Mouse (Mus musculus) MEL (cell line): ENCODE results near the gene T2. TPM values are rescaled to one million over a fixed set of nuclear protein-coding genes. Genes with fewer than 3 reads are reported as not detected.

Source experiments
- DNase-seq: peaks from one replicate; pipeline ENCODE4 v3.0.0; 2011; ENCODE audit warnings: low read depth, low spot score
- H3K27ac ChIP-seq: 2 replicates; pipeline ENCODE4 v1.5.1; 2012; ENCODE audit warnings: low read depth, mild to moderate bottlenecking, control low read depth, low read length, moderate library complexity; ENCODE audit not compliant: control insufficient read depth
- H3K27me3 ChIP-seq, 2 experiments: fragments of 150-350 bp in 1 of 2; sonication (generic) in 1 of 2; 2 replicates each; pipeline ENCODE4 v1.6.1; 2012; ENCODE audit warnings: low read length in 2 of 2, mild to moderate bottlenecking in 2 of 2, improper control_type of control experiment in 1 of 2, moderate library complexity in 1 of 2; ENCODE audit not compliant: insufficient read depth in 2 of 2, control insufficient read depth in 1 of 2
- H3K36me3 ChIP-seq, 2 experiments: 2 replicates each; pipeline ENCODE4 v1.6.1; 2012 to 2014; ENCODE audit warnings: low read length in 2 of 2, improper control_type of control experiment in 1 of 2, inconsistent platforms in 1 of 2, mild to moderate bottlenecking in 1 of 2; ENCODE audit not compliant: insufficient read depth in 2 of 2, control insufficient read depth in 1 of 2
- H3K4me1 ChIP-seq, 2 experiments: fragments of 150-350 bp in 1 of 2; sonication (generic) in 1 of 2; 2 replicates each; pipeline ENCODE4 v1.6.1; 2012; ENCODE audit warnings: low read length in 2 of 2, improper control_type of control experiment in 1 of 2, mild to moderate bottlenecking in 1 of 2; ENCODE audit not compliant: insufficient read depth in 2 of 2, control insufficient read depth in 1 of 2
- H3K4me3 ChIP-seq, 2 experiments: fragments of 150-350 bp in 1 of 2; sonication (generic) in 1 of 2; 2 replicates each; pipeline ENCODE4 v1.5.1; 2012; ENCODE audit warnings: low read depth in 2 of 2, low read length in 2 of 2, mild to moderate bottlenecking in 2 of 2, moderate library complexity in 2 of 2, control low read depth in 1 of 2, improper control_type of control experiment in 1 of 2; ENCODE audit not compliant: control insufficient read depth in 1 of 2, insufficient read depth in 1 of 2
- H3K79me2 ChIP-seq: 2 replicates; pipeline ENCODE4 v1.6.1; 2012; ENCODE audit warnings: mild to moderate bottlenecking, low read length, moderate library complexity; ENCODE audit not compliant: control insufficient read depth, poor library complexity, insufficient read depth
- H3K9ac ChIP-seq: 2 replicates; pipeline ENCODE4 v1.6.1; 2012; ENCODE audit warnings: low read depth, mild to moderate bottlenecking, control low read depth, low read length, moderate library complexity; ENCODE audit not compliant: control insufficient read depth, poor library complexity, severe bottlenecking
- H3K9me3 ChIP-seq: fragments of 150-350 bp; sonication (generic); replicated peaks from 2 replicates; pipeline ENCODE4 v1.6.1; 2012; ENCODE audit warnings: mild to moderate bottlenecking, low read length, improper control_type of control experiment, moderate library complexity; ENCODE audit not compliant: insufficient read depth
- CHD2 ChIP-seq: IDR thresholded peaks from 2 replicates; pipeline ENCODE4 v1.6.1; 2011; ENCODE audit warnings: low read length, improper control_type of control experiment
- CTCF ChIP-seq, 3 experiments: IDR thresholded peaks in 2 of 3; conservative IDR thresholded peaks in 1 of 3; 2 replicates each; pipeline ENCODE4 v1.5.1; 2011 to 2012; ENCODE audit warnings: low read length in 3 of 3, low read depth in 2 of 3, mild to moderate bottlenecking in 2 of 3, improper control_type of control experiment in 1 of 3, inconsistent platforms in 1 of 3, mixed read lengths in 1 of 3, moderate library complexity in 1 of 3; ENCODE audit not compliant: control insufficient read depth in 1 of 3, insufficient read depth in 1 of 3, poor library complexity in 1 of 3, severe bottlenecking in 1 of 3
- NRF1 ChIP-seq: IDR thresholded peaks from 2 replicates; pipeline ENCODE4 v1.6.1; 2014; ENCODE audit warnings: low read depth, mild to moderate bottlenecking, inconsistent platforms, low read length, improper control_type of control experiment, moderate library complexity; ENCODE audit not compliant: poor library complexity, insufficient read depth, severe bottlenecking
- RAD21 ChIP-seq: IDR thresholded peaks from 2 replicates; pipeline ENCODE4 v1.6.1; 2011; ENCODE audit warnings: mild to moderate bottlenecking, low read depth, low read length, improper control_type of control experiment
- SMC3 ChIP-seq: IDR thresholded peaks from 2 replicates; pipeline ENCODE4 v1.6.1; 2011; ENCODE audit warnings: low read depth, low read length, improper control_type of control experiment
- TBP ChIP-seq: IDR thresholded peaks from 2 replicates; pipeline ENCODE4 v1.8.0; 2011; ENCODE audit warnings: low read depth, low read length, improper control_type of control experiment
- ZC3H11A ChIP-seq: IDR thresholded peaks from 2 replicates; pipeline ENCODE4 v1.6.1; 2012; ENCODE audit warnings: low read depth, mild to moderate bottlenecking, inconsistent platforms, low read length, improper control_type of control experiment
- polyA plus RNA-seq, 2 experiments: library from polyadenylated mRNA; stranded (reverse) in 1 of 2; unstranded in 1 of 2; fragments of >175 nt in 1 of 2; fragments of >200 nt in 1 of 2; gene quantifications; 2 replicates each; pipeline versions ENCODE4 v1.2.1 to v1.2.4; 2012; ENCODE audit warnings: low replicate concordance in 2 of 2, low read depth in 1 of 2; ENCODE audit not compliant: insufficient read length in 2 of 2, insufficient read depth in 1 of 2, missing spikeins in 1 of 2
- total RNA-seq: library from RNA; depleted of rRNA; stranded (reverse); fragments of 300-350 nt; gene quantifications from 2 replicates; pipeline ENCODE4 v1.2.3, GENCODE M21; 2012; rRNA removed

The T2 gene
- total and polyA plus RNA-seq, 3 experiments, result 0.15 TPM; not detected in 2

GRCm38 (mm10) chr17:8468716-8469344 lies 113.0 kb downstream of the T2 start:
- Histone ChIP-seq H3K27me3 (peaks cover 5 to 23% of the 10 kb centered on the region in 2 experiments), H3K79me2 (no peaks in the 10 kb centered on the region), H3K27ac (no peak overlapping the region), H3K9ac (no peak overlapping the region), H3K4me3 (no peak overlapping the region), H3K4me1 (no peaks in the 10 kb centered on the region), H3K9me3 (no peaks in the 10 kb centered on the region), H3K36me3 (no peaks in the 10 kb centered on the region)
- peak; percentile 74 for DNase-seq
- no peak for TF ChIP-seq TBP
- TF ChIP-seq NRF1, result no peak
- peak; percentile 91 for TF ChIP-seq SMC3
- peak; percentile 54 for TF ChIP-seq ZC3H11A
- TF ChIP-seq RAD21, result peak; percentile 78
- TF ChIP-seq CTCF (IDR thresholded peaks at IDR 0.05 in 2 of 3, conservative IDR thresholded peaks at IDR 0.05 in 1 of 3; ENCODE audit: control insufficient read depth in 1 of 3, insufficient read depth in 1 of 3, low read depth in 2 of 3, low read length in 3 of 3, poor library complexity in 1 of 3, severe bottlenecking in 1 of 3), result peak; percentile 72 to 93 (median 84)
- TF ChIP-seq CHD2, result no peak

Other genes with a start within 250 kb of the T2 start
- gene Gm49673, start 208.2 kb upstream of the T2 start, total RNA-seq, result not detected in 2 replicates
- gene Gm49673, start 208.2 kb upstream of the T2 start, polyA plus RNA-seq, result not detected
- 44.5 and 49.3 TPM in 2 replicates for gene Rnaset2a, start 207.9 kb upstream of the T2 start, total RNA-seq
- gene Rnaset2a, start 207.9 kb upstream of the T2 start, polyA plus RNA-seq, result 10 to 100 TPM in 1 of 2 experiments, not detected in 1; 11.6 TPM
- gene Fgfr1op, start 190.5 kb upstream of the T2 start, total RNA-seq, result 37.6 and 43.5 TPM in 2 replicates
- gene Fgfr1op, start 190.5 kb upstream of the T2 start, polyA plus RNA-seq, result 10 to 100 TPM in 1 of 2 experiments, not detected in 1; 44.5 TPM
- not detected in 2 replicates for gene Ccr6, start 119.9 kb upstream of the T2 start, total RNA-seq
- not detected for gene Ccr6, start 119.9 kb upstream of the T2 start, polyA plus RNA-seq
- 89.6 and 105 TPM in 2 replicates for gene Mpc1, start 73.1 kb upstream of the T2 start, total RNA-seq
- 10 to 100 TPM in 1 of 2 experiments, not detected in 1; 56.2 TPM for gene Mpc1, start 73.1 kb upstream of the T2 start, polyA plus RNA-seq
- gene Sft2d1, start 44.9 kb upstream of the T2 start, total RNA-seq, result 87.9 and 88.0 TPM in 2 replicates
- gene Sft2d1, start 44.9 kb upstream of the T2 start, polyA plus RNA-seq, result 100 to 1,000 TPM in 1 of 2 experiments, not detected in 1; 101 TPM
- gene Prr18, start 18.5 kb upstream of the T2 start, total RNA-seq, result 0.03 and 0.04 TPM in 2 replicates
- under 1 TPM in 1 of 2 experiments, not detected in 1; 0.10 TPM for gene Prr18, start 18.5 kb upstream of the T2 start, polyA plus RNA-seq
- gene T, start 78.4 kb downstream of the T2 start, total RNA-seq, result not detected in 2 replicates
- not detected for gene T, start 78.4 kb downstream of the T2 start, polyA plus RNA-seq
- 2.8 and 3.1 TPM in 2 replicates for gene Pde10a, start 169.4 kb downstream of the T2 start, total RNA-seq
- 1 to 10 TPM in 1 of 2 experiments, not detected in 1; 6.9 TPM for gene Pde10a, start 169.4 kb downstream of the T2 start, polyA plus RNA-seq
- not detected in 2 replicates for gene Gm17087, start 211.0 kb downstream of the T2 start, total RNA-seq
- under 1 TPM in 1 of 2 experiments, not detected in 1; 0.17 TPM for gene Gm17087, start 211.0 kb downstream of the T2 start, polyA plus RNA-seq